Mouse (Mus musculus): ENCODE measurements around the gene 2310079G19Rik. TPM values are rescaled to one million over a fixed set of nuclear protein-coding genes. Genes with fewer than 3 reads are reported as not detected.
A peak's percentile ranks its signal among the peaks of the same experiment; 100 is the strongest.

Gene 2310079G19Rik
- polyA plus RNA-seq (2015; fragmentation: Nextera tagmentation; extraction: Ambion mirVana), result not detected in 2 replicates

DNA sequence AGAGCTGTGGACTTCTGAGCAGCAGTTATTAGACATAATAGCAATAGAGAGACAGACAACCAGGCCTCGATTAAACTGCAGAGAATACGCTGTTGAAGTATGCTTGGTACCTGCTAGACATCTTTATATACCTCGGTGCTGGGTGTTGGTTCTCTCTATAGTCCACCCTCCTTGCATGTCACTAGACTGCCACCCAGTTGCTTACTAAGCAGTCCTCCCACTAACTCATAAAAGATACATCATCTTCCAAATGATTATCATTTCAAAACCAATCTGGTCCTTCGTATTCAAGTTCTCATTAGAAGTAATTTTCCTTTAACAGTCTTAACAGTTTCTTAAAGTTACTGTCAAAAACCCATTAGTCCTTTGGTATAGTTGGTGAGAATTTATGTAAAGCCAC is at the start of gene 2310079G19Rik:
2310079G19Rik (minus strand) TSS at position 101 of the 400 bp plus-strand sequence.
- no peak for ATAC-seq
- no peak within 1 kb of the TSS for H3K27ac ChIP-seq
- no peaks in the 10 kb centered on the region for H3K27me3 ChIP-seq
- H3K4me1 ChIP-seq, result no peaks in the 10 kb centered on the region
- H3K4me3 ChIP-seq, result no peak within 1 kb of the TSS
- no peak within 1 kb of the TSS for H3K4me2 ChIP-seq
- H3K9me3 ChIP-seq (replicated peaks), result no peaks in the 10 kb centered on the region
- no peaks in the 10 kb centered on the region for H3K36me3 ChIP-seq (ENCODE audit: poor library complexity, severe bottlenecking)
- H3K9ac ChIP-seq, result no peak within 1 kb of the TSS
- WGBS, result 93% methylated on average over 4 of the region's 4 CpGs

DNA sequence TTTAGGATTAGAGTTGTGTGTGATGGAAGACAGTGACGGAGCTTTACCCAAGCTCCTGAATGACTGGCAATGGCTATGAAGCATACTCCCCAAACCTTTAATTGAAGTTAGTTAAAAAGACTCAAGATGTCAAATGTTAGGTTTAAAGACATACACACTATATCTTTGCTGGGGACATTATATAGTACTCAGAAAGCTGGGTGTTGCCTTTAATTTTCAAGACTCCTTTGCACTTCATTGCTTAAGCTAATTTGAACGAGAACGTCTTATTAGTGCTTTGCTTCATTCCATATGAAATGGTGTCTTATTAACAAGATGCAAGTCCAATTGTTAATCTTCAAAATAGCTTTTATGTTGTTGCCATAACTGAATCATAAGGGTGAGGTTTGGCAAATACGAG is 44.1 kb upstream of the 2310079G19Rik start, which contains the start of gene Krtap27-1:
Krtap27-1 (minus strand) TSS at position 101 of the 400 bp plus-strand sequence.
- no peak within 1 kb of the TSS for H3K4me3 ChIP-seq
- no peak within 1 kb of the TSS for H3K27ac ChIP-seq
- H3K9me3 ChIP-seq (replicated peaks), result no peaks in the 10 kb centered on the region
- no peak for ATAC-seq
- H3K36me3 ChIP-seq (ENCODE audit: poor library complexity, severe bottlenecking), result no peaks in the 10 kb centered on the region
- 87% methylated on average over 4 of the region's 4 CpGs for WGBS
- no peaks in the 10 kb centered on the region for H3K27me3 ChIP-seq
- no peaks in the 10 kb centered on the region for H3K4me1 ChIP-seq
- H3K9ac ChIP-seq, result no peak within 1 kb of the TSS
- H3K4me2 ChIP-seq, result no peak within 1 kb of the TSS

DNA sequence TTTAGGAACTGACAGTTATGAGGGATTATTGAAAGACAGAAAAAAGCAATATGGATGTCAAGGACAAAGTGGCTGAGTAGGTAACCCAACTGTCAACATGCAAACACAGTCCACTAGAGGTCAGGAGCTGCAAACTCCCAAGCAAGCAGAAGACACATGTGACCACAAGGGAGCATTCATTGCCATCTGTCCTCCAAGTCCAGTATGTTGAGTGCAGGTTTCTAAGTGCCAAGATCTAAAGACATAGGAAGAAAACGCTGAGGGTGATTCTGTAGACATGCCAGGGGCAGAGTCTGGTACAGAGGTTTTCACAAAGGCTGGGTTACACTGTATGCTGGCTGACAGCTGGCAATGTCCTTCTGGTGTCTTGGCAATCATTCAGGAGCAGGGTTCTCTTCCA is 30.0 kb upstream of the 2310079G19Rik start:
- Histone ChIP-seq H3K4me2 (no peak overlapping the region), H3K4me3 (no peak overlapping the region), H3K27ac (no peak overlapping the region), H3K36me3 (ENCODE audit: poor library complexity, severe bottlenecking) (no peaks in the 10 kb centered on the region), H3K4me1 (no peaks in the 10 kb centered on the region), H3K27me3 (no peaks in the 10 kb centered on the region), H3K9ac (no peak overlapping the region), H3K9me3 (replicated peaks) (no peaks in the 10 kb centered on the region)
- 54% methylated on average over 1 of the region's 1 CpGs for WGBS
- peak; percentile 43; the same call in 1 of the 2 replicates for ATAC-seq

DNA sequence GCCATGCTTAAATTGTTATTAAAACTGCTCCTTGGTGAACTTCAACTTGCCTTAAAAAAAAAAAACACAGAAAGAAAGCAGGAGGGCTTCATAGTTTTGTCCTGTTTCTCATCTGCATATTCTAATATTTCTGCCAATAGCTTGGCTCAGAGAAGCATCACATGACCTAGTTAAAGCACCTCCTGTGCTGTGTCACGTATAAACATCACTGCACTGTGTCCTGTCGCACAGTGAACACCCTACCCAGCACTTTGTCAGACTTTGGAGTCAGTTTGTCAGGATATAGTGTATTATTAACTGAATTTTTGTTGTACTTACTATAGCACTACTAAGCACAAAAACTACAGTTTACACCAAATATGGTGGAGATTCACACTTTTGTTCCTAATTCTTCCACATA is 24.5 kb upstream of the 2310079G19Rik start:
- WGBS, result 75% methylated on average over 2 of the region's 2 CpGs

DNA sequence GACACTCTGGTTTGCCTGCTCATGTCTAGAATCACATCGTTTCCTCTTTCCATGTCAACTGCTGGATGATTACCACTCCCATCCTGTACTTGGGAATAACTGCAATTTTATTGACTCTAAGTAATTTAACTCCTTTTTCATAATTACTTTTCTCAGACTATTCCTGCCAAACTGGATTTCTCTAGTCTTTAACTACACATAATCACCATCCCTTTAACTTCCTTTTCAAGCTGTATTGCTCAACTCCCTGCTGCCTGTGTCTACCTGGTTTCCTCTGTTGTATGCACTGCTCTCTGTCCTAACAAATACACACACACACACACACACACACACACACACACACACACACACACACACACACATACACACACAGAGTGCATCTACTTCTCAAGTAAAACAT is 23.6 kb upstream of the 2310079G19Rik start:
- no peak for ATAC-seq
- Histone ChIP-seq H3K27me3 (no peaks in the 10 kb centered on the region), H3K36me3 (ENCODE audit: poor library complexity, severe bottlenecking) (no peaks in the 10 kb centered on the region), H3K9ac (no peak overlapping the region), H3K4me2 (no peak overlapping the region), H3K4me1 (no peaks in the 10 kb centered on the region), H3K4me3 (no peak overlapping the region), H3K9me3 (replicated peaks) (no peaks in the 10 kb centered on the region), H3K27ac (no peak overlapping the region)
- WGBS, result 87% methylated on average over 1 of the region's 1 CpGs

More for the DNA sequence above, 24.5 kb upstream of the 2310079G19Rik start:
- H3K27ac ChIP-seq, result no peak overlapping the region
- no peak overlapping the region for H3K4me2 ChIP-seq
- no peaks in the 10 kb centered on the region for H3K9me3 ChIP-seq (replicated peaks)
- H3K9ac ChIP-seq, result no peak overlapping the region
- H3K4me1 ChIP-seq, result no peaks in the 10 kb centered on the region
- H3K36me3 ChIP-seq (ENCODE audit: poor library complexity, severe bottlenecking), result no peaks in the 10 kb centered on the region
- no peak overlapping the region for H3K4me3 ChIP-seq
- no peak for ATAC-seq
- H3K27me3 ChIP-seq, result no peaks in the 10 kb centered on the region

DNA sequence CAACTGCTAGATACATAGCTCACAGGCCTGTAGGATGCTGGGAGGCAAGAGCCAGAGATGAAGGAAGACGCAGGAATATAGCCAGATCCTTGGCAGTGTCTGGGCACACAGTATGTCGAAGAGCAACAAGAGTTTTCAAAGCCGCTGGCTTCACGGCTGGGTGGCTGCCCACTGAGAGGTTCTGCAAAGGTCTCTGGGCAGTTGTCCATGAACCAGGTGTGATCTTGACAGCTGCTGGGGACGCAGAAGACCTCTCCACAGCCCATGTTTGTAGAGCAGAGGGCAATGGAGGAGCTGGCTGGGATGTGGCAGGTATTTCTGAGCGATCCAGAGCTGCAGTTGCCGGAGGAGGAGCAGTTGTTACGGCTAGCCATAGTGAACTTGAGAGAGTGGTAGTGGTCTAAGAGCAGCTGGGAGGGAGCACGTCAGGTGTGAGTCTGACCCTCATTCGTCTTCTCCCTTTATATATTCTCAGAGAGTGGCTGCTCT is 19.9 kb upstream of the 2310079G19Rik start, which contains the start of gene Krtap26-1:
Krtap26-1 (minus strand) TSS at position 439 of the 489 bp plus-strand sequence.
- no peaks in the 10 kb centered on the region for H3K36me3 ChIP-seq (ENCODE audit: poor library complexity, severe bottlenecking)
- 92% methylated on average over 10 of the region's 10 CpGs for WGBS
- no peak within 1 kb of the TSS for H3K4me3 ChIP-seq
- H3K27me3 ChIP-seq, result no peaks in the 10 kb centered on the region
- H3K4me1 ChIP-seq, result no peaks in the 10 kb centered on the region
- H3K27ac ChIP-seq, result no peak within 1 kb of the TSS
- no peak for ATAC-seq
- H3K9me3 ChIP-seq (replicated peaks), result no peaks in the 10 kb centered on the region
- no peak within 1 kb of the TSS for H3K4me2 ChIP-seq
- H3K9ac ChIP-seq, result no peak within 1 kb of the TSS

DNA sequence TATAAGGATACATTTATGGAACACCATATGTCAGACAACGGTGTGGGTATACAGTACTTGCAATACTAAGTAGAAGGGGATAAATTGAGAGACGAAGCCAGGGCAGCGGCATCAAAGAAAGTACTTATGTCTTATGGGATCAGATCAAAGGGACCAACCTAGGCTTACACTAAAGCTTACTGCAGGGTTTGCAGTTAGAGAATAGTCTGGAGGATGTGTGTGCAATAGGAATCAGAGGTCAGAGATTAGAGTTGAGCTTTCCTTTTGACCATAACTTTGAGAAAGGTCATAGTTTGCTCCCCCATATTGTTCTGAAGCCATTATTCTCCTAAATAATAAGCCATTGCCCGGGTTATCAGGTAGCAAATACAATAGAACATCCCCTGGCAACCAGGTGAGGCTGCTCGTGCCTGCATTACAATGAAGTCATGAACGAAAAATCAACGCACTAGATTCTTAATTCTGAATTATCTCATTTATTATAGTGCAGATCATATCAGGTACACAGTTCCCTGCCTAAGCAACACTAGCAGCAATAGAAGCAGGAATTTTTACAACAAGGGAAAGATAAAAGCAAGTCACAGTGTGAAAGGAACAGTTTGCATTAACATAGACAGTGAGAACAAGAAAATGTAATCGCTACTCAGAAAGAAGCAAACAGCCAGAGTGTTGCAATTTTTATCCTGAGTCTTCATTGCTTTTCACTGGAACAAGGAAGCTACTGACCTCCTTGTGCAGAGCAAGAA is 19.1 kb upstream of the 2310079G19Rik start:
- Histone ChIP-seq H3K4me3 (no peak overlapping the region), H3K4me2 (no peak overlapping the region), H3K9me3 (replicated peaks) (no peaks in the 10 kb centered on the region), H3K9ac (no peak overlapping the region), H3K4me1 (no peaks in the 10 kb centered on the region), H3K27ac (no peak overlapping the region), H3K27me3 (no peaks in the 10 kb centered on the region), H3K36me3 (ENCODE audit: poor library complexity, severe bottlenecking) (no peaks in the 10 kb centered on the region)
- 77% methylated on average over 8 of the region's 8 CpGs for WGBS
- no peak for ATAC-seq

DNA sequence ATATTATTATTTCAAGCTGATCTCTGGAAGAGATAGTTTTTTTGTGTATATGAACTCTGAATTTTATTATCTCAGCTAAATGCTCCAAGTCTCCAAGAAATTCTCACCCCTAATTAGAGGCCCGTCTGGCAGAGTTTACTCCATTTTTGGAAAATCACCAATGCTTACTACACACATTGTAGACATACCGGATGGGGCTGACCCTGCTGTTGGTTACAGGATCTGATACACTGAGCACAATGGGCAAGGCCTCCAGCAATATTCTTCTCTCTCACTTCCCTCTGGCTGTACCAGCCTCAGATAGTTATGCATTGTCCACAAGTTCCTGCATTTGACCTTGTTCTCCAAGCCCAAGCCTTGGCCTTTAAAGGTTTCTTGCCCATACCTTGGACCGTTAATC is 12.6 kb upstream of the 2310079G19Rik start:
- peak; percentile 76 for ATAC-seq
- 72% methylated on average over 3 of the region's 3 CpGs for WGBS

DNA sequence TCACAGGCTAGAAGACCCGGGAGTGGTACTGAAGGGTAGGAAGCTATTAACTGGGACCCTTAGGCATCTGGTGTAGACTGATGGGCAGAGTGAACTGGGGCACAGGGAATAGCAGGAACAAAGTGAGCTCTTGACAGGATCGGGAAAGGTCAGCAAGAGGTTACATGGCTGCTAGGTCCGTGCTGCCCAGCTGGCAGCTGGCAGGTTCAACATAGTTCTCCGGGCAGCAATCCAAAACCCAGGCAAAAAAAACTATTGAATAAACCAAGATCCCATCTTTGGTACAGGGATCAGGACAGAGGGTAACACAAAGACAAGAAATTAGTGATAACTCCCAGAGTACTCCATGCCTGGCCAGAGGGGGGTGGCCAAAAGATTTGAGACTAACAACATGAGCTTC is 7.7 kb upstream of the 2310079G19Rik start:
- H3K4me2 ChIP-seq, result no peak overlapping the region
- WGBS, result 70% methylated on average over 4 of the region's 4 CpGs
- ATAC-seq, result peak; percentile 75
- H3K27me3 ChIP-seq, result no peaks in the 10 kb centered on the region
- H3K36me3 ChIP-seq (ENCODE audit: poor library complexity, severe bottlenecking), result no peaks in the 10 kb centered on the region
- H3K27ac ChIP-seq, result no peak overlapping the region
- no peaks in the 10 kb centered on the region for H3K4me1 ChIP-seq
- no peaks in the 10 kb centered on the region for H3K9me3 ChIP-seq (replicated peaks)
- H3K9ac ChIP-seq, result no peak overlapping the region
- no peak overlapping the region for H3K4me3 ChIP-seq

More for the DNA sequence above, 12.6 kb upstream of the 2310079G19Rik start:
- no peaks in the 10 kb centered on the region for H3K9me3 ChIP-seq (replicated peaks)
- no peaks in the 10 kb centered on the region for H3K36me3 ChIP-seq (ENCODE audit: poor library complexity, severe bottlenecking)
- H3K4me1 ChIP-seq, result no peaks in the 10 kb centered on the region
- H3K27ac ChIP-seq, result no peak overlapping the region
- H3K27me3 ChIP-seq, result no peaks in the 10 kb centered on the region
- no peak overlapping the region for H3K9ac ChIP-seq
- H3K4me2 ChIP-seq, result no peak overlapping the region
- no peak overlapping the region for H3K4me3 ChIP-seq

DNA sequence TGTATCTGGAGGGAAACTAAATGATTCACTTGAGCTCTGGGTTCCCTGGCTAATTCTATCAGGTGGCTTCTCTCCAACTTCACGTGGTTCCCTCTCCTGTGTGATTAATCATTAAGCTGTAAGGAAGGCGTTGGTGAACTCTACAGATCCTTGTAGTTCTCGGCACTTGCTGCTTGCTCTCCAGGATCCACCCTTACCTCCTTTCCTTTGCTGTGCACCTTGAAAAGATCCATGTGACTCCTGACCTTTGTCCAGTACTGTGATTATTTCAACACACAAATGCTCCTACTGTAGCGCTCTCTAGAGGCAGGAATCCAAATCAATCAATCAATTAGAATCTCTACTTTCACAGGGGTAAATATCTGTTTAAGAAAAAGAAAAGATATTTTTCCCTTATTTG is 4.0 kb upstream of the 2310079G19Rik start:
- no peak overlapping the region for H3K4me2 ChIP-seq
- H3K4me3 ChIP-seq, result no peak overlapping the region
- no peaks in the 10 kb centered on the region for H3K4me1 ChIP-seq
- WGBS, result 93% methylated on average over 4 of the region's 4 CpGs
- no peaks in the 10 kb centered on the region for H3K9me3 ChIP-seq (replicated peaks)
- H3K9ac ChIP-seq, result no peak overlapping the region
- H3K36me3 ChIP-seq (ENCODE audit: poor library complexity, severe bottlenecking), result no peaks in the 10 kb centered on the region
- ATAC-seq, result no peak
- H3K27ac ChIP-seq, result no peak overlapping the region
- no peaks in the 10 kb centered on the region for H3K27me3 ChIP-seq

DNA sequence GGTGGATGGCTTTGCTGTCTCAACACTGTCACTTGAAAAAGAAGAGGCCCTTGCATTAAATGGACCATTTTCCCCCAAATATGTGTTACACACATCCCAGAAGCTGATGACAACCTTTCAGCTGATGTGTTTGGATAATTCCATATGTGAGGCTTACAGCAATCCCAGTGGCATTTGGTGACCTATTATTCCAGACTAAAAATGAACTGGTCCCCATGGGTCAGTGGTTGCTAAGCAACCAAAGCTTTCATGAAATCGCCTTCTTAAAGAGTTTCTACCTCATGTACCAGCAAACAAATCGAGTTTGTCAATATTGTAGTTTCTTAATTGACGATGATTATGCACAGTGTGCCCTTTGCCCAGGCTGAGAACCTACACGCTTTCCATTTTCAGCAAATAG is 14.8 kb downstream of the 2310079G19Rik start:
- H3K4me2 ChIP-seq, result no peak overlapping the region
- no peaks in the 10 kb centered on the region for H3K4me1 ChIP-seq
- WGBS, result 65% methylated on average over 4 of the region's 4 CpGs
- ATAC-seq, result no peak
- H3K27ac ChIP-seq, result no peak overlapping the region
- no peaks in the 10 kb centered on the region for H3K36me3 ChIP-seq (ENCODE audit: poor library complexity, severe bottlenecking)
- no peaks in the 10 kb centered on the region for H3K9me3 ChIP-seq (replicated peaks)
- H3K27me3 ChIP-seq, result no peaks in the 10 kb centered on the region
- no peak overlapping the region for H3K9ac ChIP-seq
- no peak overlapping the region for H3K4me3 ChIP-seq

DNA sequence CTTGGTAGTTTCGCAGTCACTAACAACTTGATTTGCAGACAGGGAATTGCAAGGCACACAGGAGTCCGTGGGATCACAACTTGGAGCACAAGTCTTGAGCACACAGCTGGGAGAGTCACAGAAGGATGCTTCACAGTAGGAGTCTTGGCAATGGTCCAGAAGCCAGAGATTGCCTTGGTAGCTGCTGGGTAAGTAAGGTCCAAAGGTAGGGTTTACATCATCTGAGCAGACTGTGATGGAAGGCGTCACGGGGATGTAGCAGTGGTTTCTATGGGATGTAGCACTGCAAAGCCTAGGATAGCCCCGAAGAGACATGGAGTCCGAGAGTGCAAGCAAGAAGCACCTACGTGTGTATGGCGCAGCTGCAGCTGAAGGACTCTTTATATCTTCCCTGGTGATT is 15.5 kb downstream of the 2310079G19Rik start, which contains the start of gene Krtap24-1:
Krtap24-1 (minus strand) TSS at position 358 of the 400 bp plus-strand sequence.
- H3K27me3 ChIP-seq, result no peaks in the 10 kb centered on the region
- 94% methylated on average over 8 of the region's 8 CpGs for WGBS
- no peak within 1 kb of the TSS for H3K27ac ChIP-seq
- H3K4me1 ChIP-seq, result no peaks in the 10 kb centered on the region
- ATAC-seq, result no peak
- H3K9me3 ChIP-seq (replicated peaks), result no peaks in the 10 kb centered on the region
- no peak within 1 kb of the TSS for H3K4me3 ChIP-seq
- no peaks in the 10 kb centered on the region for H3K36me3 ChIP-seq (ENCODE audit: poor library complexity, severe bottlenecking)
- no peak within 1 kb of the TSS for H3K4me2 ChIP-seq
- no peak within 1 kb of the TSS for H3K9ac ChIP-seq
